Mouse (Mus musculus) kidney, adult 2 months (tissue): Measurements from ENCODE around the gene Naglu. TPM values are rescaled to one million over a fixed set of nuclear protein-coding genes. Genes with fewer than 3 reads are reported as not detected.

Source experiments
- DNase-seq: peaks from one replicate; pipeline ENCODE4 v3.0.0; 2021
- H3K27ac ChIP-seq: fragments of 200-500 bp; 2 replicates; pipeline ENCODE4 v1.5.1; 2012; ENCODE audit warnings: low read depth, low read length, control low read depth, inconsistent platforms; ENCODE audit not compliant: insufficient read depth
- H3K27me3 ChIP-seq: fragments of 200-500 bp; replicated peaks from 2 replicates; pipeline ENCODE4 v1.6.1; 2012; ENCODE audit warnings: mild to moderate bottlenecking, moderate library complexity, low read length, inconsistent platforms; ENCODE audit not compliant: control insufficient read depth, insufficient read depth
- H3K36me3 ChIP-seq: fragments of 200-500 bp; 2 replicates; pipeline ENCODE4 v1.6.1; 2012; ENCODE audit warnings: mild to moderate bottlenecking, moderate library complexity, low read length, inconsistent platforms; ENCODE audit not compliant: control insufficient read depth, insufficient read depth
- H3K4me1 ChIP-seq: fragments of 200-500 bp; 2 replicates; pipeline ENCODE4 v1.6.1; 2011; ENCODE audit warnings: low read length; ENCODE audit not compliant: control insufficient read depth, insufficient read depth
- H3K4me3 ChIP-seq: fragments of 200-500 bp; 2 replicates; pipeline ENCODE4 v1.5.1; 2011; ENCODE audit warnings: mild to moderate bottlenecking, low read depth, low read length, control low read depth; ENCODE audit not compliant: insufficient read depth
- CTCF ChIP-seq: fragments of 200-500 bp; conservative IDR thresholded peaks from 2 replicates; pipeline ENCODE4 v1.5.1; 2011; ENCODE audit warnings: low read depth, mild to moderate bottlenecking, control low read depth, low read length, moderate library complexity, mixed read lengths; ENCODE audit not compliant: insufficient read depth, insufficient read length
- POLR2A ChIP-seq: fragments of 200-500 bp; IDR thresholded peaks from one replicate; pipeline ENCODE4 v1.6.1; 2011; ENCODE audit warnings: low read depth, low read length, control low read depth
- WGBS: fragments of 180-500 bp; shearing (Covaris S2); methylation state at CpG from one replicate; pipeline ENCODE4 v1.1.7; 2018; 5-methylcytosine and 5-hydroxymethylcytosine counted together
- polyA plus RNA-seq: library from polyadenylated mRNA; depleted of rRNA; stranded (reverse); fragments of >200 nt; gene quantifications from 2 replicates; pipeline ENCODE4 v1.2.3, GENCODE M21; 2012

Naglu gene
- polyA plus RNA-seq, 1 experiment: 50.6 TPM

GRCm38 (mm10) chr11:101087682-101088055, 17.9 kb downstream of the Naglu start:
- Histone ChIP-seq H3K27me3 (no peaks in the 10 kb centered on the region), H3K4me3 (peak overlapping the region; percentile 75), H3K36me3 (peaks cover 2% of the 10 kb centered on the region; the same call in 1 of the 2 replicates), H3K4me1 (peaks cover 22% of the 10 kb centered on the region), H3K27ac (peak overlapping the region; percentile 54)
- DNase-seq: peak; percentile 77
- WGBS: 6% methylated on average over 8 of the region's 8 CpGs
- TF ChIP-seq CTCF (no peak), POLR2A (no peak)

- Histone ChIP-seq H3K4me1 (peaks cover 15% of the 10 kb centered on the region), H3K36me3 (peaks cover 2% of the 10 kb centered on the region; the same call in 1 of the 2 replicates), H3K4me3 (no peak overlapping the region), H3K27me3 (no peaks in the 10 kb centered on the region), H3K27ac (no peak overlapping the region)
- TF ChIP-seq CTCF (no peak), POLR2A (no peak)
- peak; percentile 47 for DNase-seq
- WGBS: 91% methylated on average over 1 of the region's 1 CpGs
Measured at GRCm38 (mm10) chr11:101089931-101090330, 20.1 kb downstream of the Naglu start.

GRCm38 (mm10) chr11:101094930-101095313, 25.1 kb downstream of the Naglu start:
- Histone ChIP-seq H3K4me3 (peak overlapping the region; percentile 54), H3K4me1 (no peaks in the 10 kb centered on the region; the same call in 1 of the 2 replicates), H3K27ac (no peak overlapping the region), H3K27me3 (no peaks in the 10 kb centered on the region), H3K36me3 (no peaks in the 10 kb centered on the region; the same call in none of the 2 replicates)
- no peak for TF ChIP-seq CTCF
- WGBS: 3% methylated on average over 18 of the region's 18 CpGs
- DNase-seq: no peak

- H3K27me3 ChIP-seq: no peaks in the 10 kb centered on the region
- peak; percentile 98 for DNase-seq
- H3K4me1 ChIP-seq: no peaks in the 10 kb centered on the region; the same call in 1 of the 2 replicates
- under 1% methylated on average over 43 of the region's 43 CpGs for WGBS
- H3K27ac ChIP-seq: peak within 1 kb of the TSS; percentile 100
- no peaks in the 10 kb centered on the region; the same call in 1 of the 2 replicates for H3K36me3 ChIP-seq
- H3K4me3 ChIP-seq: peak within 1 kb of the TSS; percentile 94
- peak; percentile 87 for TF ChIP-seq CTCF
- peak; percentile 44 for TF ChIP-seq POLR2A
Measured at GRCm38 (mm10) chr11:101095314-101096024, 25.7 kb downstream of the Naglu start, which contains the start of gene Psmc3ip. TSS of gene Psmc3ip (minus strand) at chr11:101095436.

- no peaks in the 10 kb centered on the region; the same call in 1 of the 2 replicates for H3K4me1 ChIP-seq
- WGBS: 69% methylated on average over 8 of the region's 8 CpGs
- H3K4me3 ChIP-seq: no peak overlapping the region
- TF ChIP-seq POLR2A (no peak), CTCF (no peak)
- no peaks in the 10 kb centered on the region; the same call in 1 of the 2 replicates for H3K36me3 ChIP-seq
- H3K27me3 ChIP-seq: no peaks in the 10 kb centered on the region
- H3K27ac ChIP-seq: no peak overlapping the region
- DNase-seq: no peak
Measured at GRCm38 (mm10) chr11:101098231-101098630, 28.4 kb downstream of the Naglu start.

GRCm38 (mm10) chr11:101103011-101103410, 33.2 kb downstream of the Naglu start:
- WGBS: 92% methylated on average over 5 of the region's 5 CpGs
- no peaks in the 10 kb centered on the region for H3K27me3 ChIP-seq
- no peak overlapping the region for H3K27ac ChIP-seq
- peaks cover 1% of the 10 kb centered on the region for H3K36me3 ChIP-seq
- DNase-seq: no peak
- TF ChIP-seq CTCF (no peak), POLR2A (no peak)
- no peaks in the 10 kb centered on the region for H3K4me1 ChIP-seq
- H3K4me3 ChIP-seq: no peak overlapping the region

GRCm38 (mm10) chr11:101109351-101109750, 39.5 kb downstream of the Naglu start:
- no peaks in the 10 kb centered on the region for H3K27me3 ChIP-seq
- no peak overlapping the region for H3K4me3 ChIP-seq
- H3K36me3 ChIP-seq: 0 out of 2 replicates have a peak, but pooled peaks cover 1% of the 10 kb centered on the region
- no peak for TF ChIP-seq POLR2A
- TF ChIP-seq CTCF: no peak
- 66% methylated on average over 4 of the region's 4 CpGs for WGBS
- no peaks in the 10 kb centered on the region for H3K4me1 ChIP-seq
- DNase-seq: no peak
- H3K27ac ChIP-seq: no peak overlapping the region
